Mouse (Mus musculus) heart, embryonic 15.5 days (tissue): ENCODE data around the gene Irak3. TPM values are rescaled to one million over a fixed set of nuclear protein-coding genes. Genes with fewer than 3 reads are reported as not detected.
"Not testable (repeated sequence)": the region's sequence is repeated elsewhere in the genome, so short reads cannot be mapped to it uniquely, and the experiment has no call there.

Source experiments
- ATAC-seq: fragments of 200-750 bp; cut with Nextera tagmentation; replicated peaks from 2 replicates; pipeline ENCODE4 v1.8.0; 2017; ENCODE audit warnings: low read depth, moderate TSS enrichment; ENCODE audit not compliant: insufficient number of reproducible peaks, insufficient read depth, low FRiP score
- H3K27ac ChIP-seq: fragments of 300-500 bp; sonication (generic); 2 replicates; pipeline ENCODE4 v1.5.1; 2015; ENCODE audit warnings: mild to moderate bottlenecking, inconsistent platforms
- H3K27me3 ChIP-seq: fragments of 300-500 bp; sonication (generic); 2 replicates; pipeline ENCODE4 v1.6.1; 2015; ENCODE audit warnings: inconsistent platforms
- H3K36me3 ChIP-seq: fragments of 300-500 bp; sonication (generic); 2 replicates; pipeline ENCODE4 v1.6.1; 2015; ENCODE audit warnings: mild to moderate bottlenecking, inconsistent platforms
- H3K4me1 ChIP-seq: fragments of 300-500 bp; sonication (generic); replicated peaks from 2 replicates; pipeline ENCODE4 v1.6.1; 2015; ENCODE audit warnings: inconsistent platforms
- H3K4me2 ChIP-seq: fragments of 300-500 bp; sonication (generic); 2 replicates; pipeline ENCODE4 v1.6.1; 2015; ENCODE audit warnings: inconsistent platforms, mild to moderate bottlenecking, moderate library complexity
- H3K4me3 ChIP-seq: fragments of 300-500 bp; sonication (generic); 2 replicates; pipeline ENCODE4 v1.5.1; 2015; ENCODE audit warnings: mild to moderate bottlenecking, inconsistent platforms
- H3K9ac ChIP-seq: fragments of 300-500 bp; sonication (generic); 2 replicates; pipeline ENCODE4 v1.6.1; 2015; ENCODE audit warnings: mild to moderate bottlenecking, inconsistent platforms
- H3K9me3 ChIP-seq: fragments of 300-500 bp; sonication (generic); replicated peaks from 2 replicates; pipeline ENCODE4 v1.6.1; 2016; ENCODE audit warnings: inconsistent platforms
- WGBS: fragments of 180-500 bp; shearing (Covaris S2); methylation state at CpG from one replicate; pipeline ENCODE4 v1.1.7; 2015; ENCODE audit warnings: mixed read lengths; 5-methylcytosine and 5-hydroxymethylcytosine counted together
- polyA plus RNA-seq: library from polyadenylated mRNA; unstranded; fragments of >200 nt; fragmentation: Nextera tagmentation; extraction: Ambion mirVana; gene quantifications from 2 replicates; pipeline ENCODE4 v1.2.1, GENCODE M21; 2015

Irak3 gene
- polyA plus RNA-seq, 1 experiment from 2014 or later: 0.59 TPM

DNA sequence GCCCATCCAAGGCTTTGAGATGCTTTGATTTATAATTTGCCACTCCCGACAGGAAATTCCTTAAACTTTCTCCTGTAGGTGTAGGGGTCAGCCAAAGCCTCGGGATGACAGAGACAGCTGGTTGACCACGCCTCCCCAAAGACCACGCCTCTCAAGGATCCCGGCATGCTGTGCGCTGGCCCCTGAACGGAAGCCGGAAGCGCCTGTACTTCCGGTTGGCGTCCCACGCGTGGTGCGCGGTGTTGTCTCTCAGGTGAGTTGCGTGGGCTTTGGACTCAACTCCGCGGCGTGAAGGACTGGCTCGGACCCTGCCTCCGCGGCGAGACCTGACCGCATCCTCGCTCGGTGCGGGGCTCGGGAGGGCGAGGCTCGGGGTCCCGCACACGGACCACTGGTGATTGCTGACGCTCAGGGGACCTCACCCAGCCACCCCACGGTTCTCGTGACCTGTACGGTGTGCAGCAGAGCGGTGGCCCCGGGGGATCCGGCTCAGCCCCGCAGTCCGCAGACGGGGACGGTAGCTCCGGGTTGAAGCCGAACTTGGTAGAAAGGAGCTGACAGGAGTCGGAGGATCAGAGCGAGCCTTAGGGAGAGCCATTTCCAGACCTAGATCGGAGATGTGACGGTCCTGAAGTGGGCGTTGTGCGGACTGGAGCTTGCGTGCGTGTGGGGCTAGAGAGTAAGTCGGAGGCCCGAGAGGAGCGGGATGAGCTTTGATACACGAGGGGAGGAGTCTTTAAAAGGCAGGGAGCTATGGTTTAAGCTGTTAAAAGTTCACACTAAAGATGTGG lies 25.1 kb upstream of the Irak3 start, which contains the start of gene Llph:
Gene Llph, plus strand, starts transcription at position 200 of the 791 bp plus-strand sequence.
- under 1% methylated on average over 57 of the region's 57 CpGs for whole genome bisulfite sequencing
- H3K36me3 ChIP-seq: peaks cover 32% of the 10 kb centered on the region
- H3K27ac ChIP-seq: peak within 1 kb of the TSS; percentile 67
- peaks cover 10% of the 10 kb centered on the region for H3K4me1 ChIP-seq
- peak within 1 kb of the TSS; percentile 96 for H3K4me3 ChIP-seq
- no peaks in the 10 kb centered on the region for H3K9me3 ChIP-seq
- ATAC-seq: peak; percentile 90
- peak within 1 kb of the TSS; percentile 87 for H3K4me2 ChIP-seq
- no peaks in the 10 kb centered on the region for H3K27me3 ChIP-seq
- peak within 1 kb of the TSS; percentile 89 for H3K9ac ChIP-seq

DNA sequence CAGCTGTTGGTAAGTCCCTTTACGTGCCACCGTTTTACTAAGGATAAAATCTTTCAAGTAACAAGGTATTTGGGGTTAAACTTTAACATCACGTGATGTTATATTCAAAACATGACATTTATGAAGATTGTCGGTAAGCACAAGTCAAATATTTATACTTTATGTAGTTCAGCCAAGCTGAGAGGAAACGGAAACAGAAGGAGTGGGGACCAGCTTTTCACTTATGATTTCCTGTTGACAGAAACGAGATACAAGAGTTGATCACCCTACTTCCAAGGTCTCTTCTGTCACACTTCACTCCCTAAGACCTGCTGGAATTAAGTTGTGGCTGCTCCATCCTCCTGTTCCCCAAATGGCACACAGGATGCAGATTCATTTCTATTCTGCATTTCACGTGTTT lies 18.8 kb upstream of the Irak3 start:
- peak overlapping the region; percentile 26; the same call in 1 of the 2 replicates for H3K27ac ChIP-seq

DNA sequence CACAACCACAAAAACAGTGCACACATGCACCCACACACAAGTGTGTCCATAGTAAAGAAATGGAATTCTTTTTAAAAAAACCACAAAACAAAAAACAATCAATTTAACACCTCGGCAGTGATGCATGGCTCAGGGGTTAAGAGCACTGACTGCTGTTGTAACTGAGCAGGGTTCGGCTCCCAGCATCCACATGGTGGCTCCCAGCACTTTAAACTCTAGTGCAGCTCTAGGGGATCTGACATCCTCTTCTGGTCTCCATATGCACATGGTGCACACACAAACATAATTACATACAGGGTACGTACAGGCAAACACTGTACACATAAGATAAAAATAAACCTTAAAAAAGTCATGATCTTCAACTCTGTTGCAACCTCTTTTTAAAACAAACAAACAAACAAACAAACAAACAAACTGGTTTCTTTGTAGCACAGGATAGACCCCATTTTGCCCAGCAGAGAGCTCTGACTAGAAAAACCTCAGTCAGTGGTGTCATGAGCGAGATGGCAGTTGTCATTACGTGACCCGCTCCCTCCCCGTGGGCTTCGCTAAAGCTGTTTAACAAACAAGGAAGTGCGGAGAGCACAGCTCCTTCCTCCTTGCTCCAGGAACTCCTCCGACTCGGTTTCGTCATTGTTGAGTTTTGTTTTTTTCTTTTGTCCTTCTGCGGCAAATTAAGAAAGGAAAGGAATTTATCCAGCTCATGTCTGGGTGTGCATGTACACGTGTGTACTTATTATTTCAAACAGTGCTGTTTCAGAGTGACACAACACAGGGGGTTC lies 17.8 kb upstream of the Irak3 start:
- Histone ChIP-seq H3K27me3 (no peaks in the 10 kb centered on the region), H3K4me1 (no peaks in the 10 kb centered on the region), H3K27ac (0 out of 2 replicates have a peak overlapping the region, but pooled peaks have one; percentile 26), H3K9ac (no peak overlapping the region), H3K4me3 (no peak overlapping the region), H3K9me3 (no peaks in the 10 kb centered on the region), H3K36me3 (peaks cover 27% of the 10 kb centered on the region), H3K4me2 (no peak overlapping the region)
- ATAC-seq: no peak
- 75% methylated on average over 14 of the region's 14 CpGs for WGBS

More for the DNA sequence above, 18.8 kb upstream of the Irak3 start:
- H3K9me3 ChIP-seq: no peaks in the 10 kb centered on the region
- H3K4me3 ChIP-seq: no peak overlapping the region
- no peak overlapping the region for H3K4me2 ChIP-seq
- 74% methylated on average over 7 of the region's 7 CpGs for WGBS
- H3K27me3 ChIP-seq: no peaks in the 10 kb centered on the region
- H3K36me3 ChIP-seq: peaks cover 23% of the 10 kb centered on the region
- no peaks in the 10 kb centered on the region for H3K4me1 ChIP-seq
- H3K9ac ChIP-seq: no peak overlapping the region
- ATAC-seq: no peak

DNA sequence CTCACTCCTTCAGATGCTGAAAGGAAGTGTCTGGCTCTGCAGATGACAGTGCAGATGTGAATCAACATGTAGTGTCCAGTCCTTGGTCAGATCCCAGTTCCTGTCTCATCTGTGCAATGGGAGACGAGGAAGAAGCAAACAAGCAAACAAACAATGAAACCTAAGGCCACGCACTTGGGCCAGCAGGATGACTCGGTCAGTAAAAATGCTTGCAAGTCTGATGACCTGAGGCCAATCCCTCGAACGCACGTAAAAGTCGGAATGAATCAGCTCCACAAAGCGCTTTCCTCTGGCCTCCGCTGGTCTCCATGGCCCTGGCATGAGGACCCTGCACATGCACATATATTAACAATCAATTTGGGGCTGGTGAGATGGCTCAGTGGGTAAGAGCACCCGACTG lies 17.1 kb upstream of the Irak3 start:
- WGBS: 89% methylated on average over 10 of the region's 10 CpGs
- no peak for ATAC-seq

GRCm38 (mm10) chr10:120217099-120217498 lies 15.2 kb upstream of the Irak3 start:
- not testable (repeated sequence) for H3K9ac ChIP-seq, H3K4me2 ChIP-seq, H3K9me3 ChIP-seq, H3K4me1 ChIP-seq, H3K27me3 ChIP-seq, H3K4me3 ChIP-seq, ATAC-seq, H3K27ac ChIP-seq
- 78% methylated on average over 1 of the region's 1 CpGs for WGBS
- H3K36me3 ChIP-seq: peaks cover 19% of the 10 kb centered on the region

More for the DNA sequence above, 17.1 kb upstream of the Irak3 start:
- Histone ChIP-seq H3K4me1 (no peaks in the 10 kb centered on the region), H3K27me3 (no peaks in the 10 kb centered on the region), H3K9ac (no peak overlapping the region), H3K36me3 (peaks cover 22% of the 10 kb centered on the region), H3K4me2 (no peak overlapping the region), H3K27ac (no peak overlapping the region), H3K9me3 (no peaks in the 10 kb centered on the region), H3K4me3 (no peak overlapping the region)

GRCm38 (mm10) chr10:120210096-120210495 lies 8.2 kb upstream of the Irak3 start:
- Histone ChIP-seq H3K36me3 (no peaks in the 10 kb centered on the region), H3K9ac (no peak overlapping the region), H3K27me3 (no peaks in the 10 kb centered on the region), H3K9me3 (no peaks in the 10 kb centered on the region), H3K4me1 (peaks cover 6% of the 10 kb centered on the region; the same call in 1 of the 2 replicates), H3K4me2 (peak overlapping the region; percentile 68), H3K4me3 (peak overlapping the region; percentile 87), H3K27ac (no peak overlapping the region)
- no peak for ATAC-seq
- WGBS: 81% methylated on average over 3 of the region's 3 CpGs

GRCm38 (mm10) chr10:120209539-120209925 lies 7.6 kb upstream of the Irak3 start:
- 57% methylated on average over 6 of the region's 6 CpGs for WGBS
- no peak for ATAC-seq
- peaks cover 6% of the 10 kb centered on the region; the same call in 1 of the 2 replicates for H3K4me1 ChIP-seq
- H3K4me2 ChIP-seq: peak overlapping the region; percentile 68
- no peak overlapping the region for H3K27ac ChIP-seq
- H3K4me3 ChIP-seq: peak overlapping the region; percentile 87
- no peaks in the 10 kb centered on the region for H3K36me3 ChIP-seq
- H3K9me3 ChIP-seq: no peaks in the 10 kb centered on the region
- no peak overlapping the region for H3K9ac ChIP-seq
- no peaks in the 10 kb centered on the region for H3K27me3 ChIP-seq

- peak overlapping the region; percentile 87 for H3K4me3 ChIP-seq
- WGBS: 3% methylated on average over 53 of the region's 53 CpGs
- H3K36me3 ChIP-seq: no peaks in the 10 kb centered on the region
- peaks cover 6% of the 10 kb centered on the region; the same call in 1 of the 2 replicates for H3K4me1 ChIP-seq
- peak overlapping the region; percentile 82 for H3K9ac ChIP-seq
- H3K9me3 ChIP-seq: no peaks in the 10 kb centered on the region
- ATAC-seq: peak; percentile 84
- peak overlapping the region; percentile 68 for H3K4me2 ChIP-seq
- no peaks in the 10 kb centered on the region for H3K27me3 ChIP-seq
- no peak overlapping the region for H3K27ac ChIP-seq
Measured at GRCm38 (mm10) chr10:120208575-120209538, 6.9 kb upstream of the Irak3 start.

GRCm38 (mm10) chr10:120208015-120208414 lies 6.1 kb upstream of the Irak3 start:
- no peak overlapping the region for H3K4me2 ChIP-seq
- 72% methylated on average over 8 of the region's 8 CpGs for WGBS

GRCm38 (mm10) chr10:120204591-120205210 lies 2.8 kb upstream of the Irak3 start:
- whole genome bisulfite sequencing: 68% methylated on average over 13 of the region's 13 CpGs

More at GRCm38 (mm10) chr10:120208015-120208414, 6.1 kb upstream of the Irak3 start:
- ATAC-seq: no peak
- no peaks in the 10 kb centered on the region for H3K9me3 ChIP-seq
- no peaks in the 10 kb centered on the region for H3K36me3 ChIP-seq
- H3K9ac ChIP-seq: no peak overlapping the region
- H3K27ac ChIP-seq: no peak overlapping the region
- no peak overlapping the region for H3K4me3 ChIP-seq
- H3K27me3 ChIP-seq: no peaks in the 10 kb centered on the region; the same call in 1 of the 2 replicates
- peaks cover 6% of the 10 kb centered on the region; the same call in 1 of the 2 replicates for H3K4me1 ChIP-seq

More at GRCm38 (mm10) chr10:120204591-120205210, 2.8 kb upstream of the Irak3 start:
- Histone ChIP-seq H3K9ac (no peak overlapping the region), H3K4me3 (no peak overlapping the region), H3K27me3 (peaks cover 9% of the 10 kb centered on the region; the same call in 1 of the 2 replicates), H3K36me3 (no peaks in the 10 kb centered on the region), H3K9me3 (no peaks in the 10 kb centered on the region), H3K4me2 (no peak overlapping the region), H3K27ac (no peak overlapping the region), H3K4me1 (peaks cover 11% of the 10 kb centered on the region)
- ATAC-seq: no peak
